Mouse (Mus musculus): ENCODE measurements at regions not wholly inside any gene's neighbourhood (a gene's known extent, or its start where the extent isn't known, plus 50 kb on each side); places are given as distances from the start of the nearest gene placed in this dataset.

DNA sequence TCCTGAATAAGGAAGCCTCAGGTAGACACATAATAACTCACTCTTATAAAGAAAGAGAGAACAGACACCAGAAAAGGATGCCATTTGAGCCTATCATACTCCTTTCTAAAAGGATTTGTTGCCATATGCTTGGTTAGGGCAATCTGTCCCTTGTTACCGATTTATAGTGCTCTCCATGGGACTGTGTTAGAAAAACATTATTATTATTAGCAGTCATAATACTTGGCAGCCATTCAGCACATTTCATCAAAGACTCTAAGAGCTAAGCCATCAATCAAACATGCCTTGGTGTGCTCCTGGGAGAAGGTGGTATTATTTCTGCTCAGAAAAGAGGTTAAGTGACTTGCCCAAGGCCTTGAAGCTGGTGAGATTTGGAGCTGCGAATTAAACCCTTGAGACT, 282.8 kb upstream of the Gm8797 start:
- DNase-seq (ENCODE audit: low read depth): peak; percentile 38
- TF ChIP-seq POLR2A (IDR thresholded peaks at IDR 0.05; ENCODE audit: borderline replicate concordance, extremely low read depth, insufficient read depth, insufficient read length, poor library complexity, severe bottlenecking): no peak
- TF ChIP-seq CTCF (IDR thresholded peaks at IDR 0.05; ENCODE audit: borderline replicate concordance, extremely low read depth, insufficient read depth, insufficient read length): no peak

DNA sequence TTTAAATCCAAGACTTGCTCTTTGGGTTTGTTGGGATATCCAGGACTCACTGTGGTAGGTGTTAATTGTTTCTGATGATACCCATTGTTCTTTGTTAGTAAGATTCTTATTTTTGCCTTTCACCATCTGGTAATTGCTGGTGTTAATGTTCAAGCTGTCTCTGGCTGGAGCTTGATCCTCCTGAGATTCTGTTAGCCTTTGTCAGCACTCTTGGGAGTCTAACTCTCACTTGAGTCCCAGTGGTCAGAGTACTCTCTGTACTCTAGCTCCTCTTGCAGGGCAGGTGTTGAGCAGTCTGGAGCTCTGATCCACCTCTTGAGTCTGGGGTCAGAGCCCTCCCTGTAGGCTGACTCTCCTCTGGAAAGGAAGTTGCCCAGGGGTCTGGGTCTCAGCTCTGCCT, 252.8 kb upstream of the Gm8797 start:
- no peak for DNase-seq (ENCODE audit: low read depth)
- no peak for TF ChIP-seq POLR2A (IDR thresholded peaks at IDR 0.05; ENCODE audit: borderline replicate concordance, extremely low read depth, insufficient read depth, insufficient read length, poor library complexity, severe bottlenecking)
- no peak for TF ChIP-seq CTCF (IDR thresholded peaks at IDR 0.05; ENCODE audit: borderline replicate concordance, extremely low read depth, insufficient read depth, insufficient read length)
